Mouse (Mus musculus) kidney, embryonic 16.5 days (tissue): ENCODE measurements around the gene Fam122c. TPM values are rescaled to one million over a fixed set of nuclear protein-coding genes. Genes with fewer than 3 reads are reported as not detected.
A peak's percentile ranks its signal among the peaks of the same experiment; 100 is the strongest.

Experiments used
- ATAC-seq: fragments of 200-750 bp; cut with Nextera tagmentation; 2 replicates; pipeline ENCODE4 v1.8.0; 2017; ENCODE audit warnings: moderate TSS enrichment; ENCODE audit not compliant: low FRiP score, low TSS enrichment
- H3K27ac ChIP-seq: fragments of 300-500 bp; sonication (generic); 2 replicates; pipeline ENCODE4 v1.5.1; 2014; ENCODE audit warnings: low read length
- H3K27me3 ChIP-seq: fragments of 300-500 bp; sonication (generic); 2 replicates; pipeline ENCODE4 v1.6.1; 2014; ENCODE audit warnings: low read length, control low read depth, mixed read lengths; ENCODE audit not compliant: insufficient read depth
- H3K36me3 ChIP-seq: fragments of 300-500 bp; sonication (generic); 2 replicates; pipeline ENCODE4 v1.6.1; 2014; ENCODE audit warnings: low read length, control low read depth, mixed read lengths; ENCODE audit not compliant: insufficient read depth
- H3K4me1 ChIP-seq: fragments of 300-500 bp; sonication (generic); 2 replicates; pipeline ENCODE4 v1.6.1; 2014; ENCODE audit warnings: low read length, control low read depth, mixed read lengths; ENCODE audit not compliant: insufficient read depth
- H3K4me2 ChIP-seq: fragments of 300-500 bp; sonication (generic); replicated peaks from 2 replicates; pipeline ENCODE4 v1.6.1; 2014; ENCODE audit warnings: low read depth, low read length
- H3K4me3 ChIP-seq: fragments of 300-500 bp; sonication (generic); 2 replicates; pipeline ENCODE4 v1.5.1; 2014; ENCODE audit warnings: mild to moderate bottlenecking, low read length
- H3K9ac ChIP-seq: fragments of 300-500 bp; sonication (generic); replicated peaks from 2 replicates; pipeline ENCODE4 v1.6.1; 2014; ENCODE audit warnings: low read length
- H3K9me3 ChIP-seq: fragments of 300-500 bp; sonication (generic); 2 replicates; pipeline ENCODE4 v1.6.1; 2016; ENCODE audit warnings: low read length, control low read depth
- WGBS: fragments of 180-500 bp; shearing (Covaris S2); extraction: QIAGEN DNeasy Blood & Tissue Kit; methylation state at CpG from one replicate; pipeline ENCODE4 v1.1.7; 2014; 5-methylcytosine and 5-hydroxymethylcytosine counted together
- polyA plus RNA-seq: library from polyadenylated mRNA; unstranded; fragments of >200 nt; fragmentation: Nextera tagmentation; extraction: Ambion mirVana; gene quantifications from 2 replicates; pipeline ENCODE4 v1.2.1, GENCODE M21; 2015

The Fam122c gene
- polyA plus RNA-seq, 1 experiment from 2014 or later = not detected

- H3K36me3 ChIP-seq = no peaks in the 10 kb centered on the region
- H3K9ac ChIP-seq = no peak overlapping the region
- ATAC-seq = no peak
- H3K4me2 ChIP-seq = no peak overlapping the region
- H3K27me3 ChIP-seq = no peaks in the 10 kb centered on the region
- H3K4me3 ChIP-seq = no peak overlapping the region
- 69% methylated on average over 7 of the region's 7 CpGs for WGBS
- no peaks in the 10 kb centered on the region for H3K4me1 ChIP-seq
- H3K9me3 ChIP-seq = no peaks in the 10 kb centered on the region
- no peak overlapping the region for H3K27ac ChIP-seq
These were observed 91.6 kb downstream of the Fam122c start for GRCm38 (mm10) chrX:53364668-53365383.

DNA sequence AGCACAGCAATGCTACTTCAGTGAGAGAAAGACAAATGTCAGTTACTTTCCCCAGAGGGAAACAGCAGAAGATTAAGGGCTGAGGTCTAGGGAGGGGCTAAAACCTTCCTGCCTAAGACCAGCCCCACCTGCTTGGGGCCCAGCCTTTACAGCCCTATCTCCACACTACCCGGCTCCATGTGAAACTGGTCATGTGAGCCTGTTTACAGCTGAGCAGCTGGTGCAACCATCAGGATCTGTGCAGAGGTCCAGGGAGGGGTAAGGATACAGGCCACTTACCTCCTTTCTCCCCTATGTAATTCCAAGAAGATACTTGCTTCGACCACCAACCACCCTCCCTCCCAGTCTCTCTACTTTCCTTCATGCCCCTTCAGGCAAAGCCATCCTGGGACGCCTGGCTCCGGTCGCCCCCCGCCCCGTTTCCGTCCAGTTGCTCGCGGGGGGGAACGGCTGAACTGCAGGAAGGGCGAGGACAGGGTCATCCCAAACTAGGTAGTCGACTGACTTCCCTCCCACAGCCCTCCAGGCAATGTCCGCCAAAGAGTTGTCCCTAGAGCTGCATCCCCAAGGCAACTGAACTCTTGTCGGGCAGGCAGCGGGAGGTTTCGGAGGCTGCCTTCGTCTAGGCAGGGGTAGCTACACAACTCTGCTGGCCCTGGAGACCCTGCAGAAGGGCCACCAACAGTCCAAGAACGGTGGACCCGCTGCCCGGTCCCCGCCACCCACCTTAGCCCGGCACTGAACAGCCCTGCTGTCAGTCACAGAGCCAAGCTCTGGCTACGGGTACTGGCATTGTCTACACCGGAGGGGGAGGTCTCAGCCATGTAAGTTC, 96.5 kb downstream of the Fam122c start:
- no peaks in the 10 kb centered on the region for H3K27me3 ChIP-seq
- H3K4me3 ChIP-seq = peak overlapping the region; percentile 68
- 22% methylated on average over 25 of the region's 25 CpGs for WGBS
- no peaks in the 10 kb centered on the region for H3K9me3 ChIP-seq
- peak overlapping the region; percentile 62 for H3K4me2 ChIP-seq
- no peaks in the 10 kb centered on the region for H3K36me3 ChIP-seq
- H3K27ac ChIP-seq = peak overlapping the region; percentile 81
- H3K9ac ChIP-seq = peak overlapping the region; percentile 72
- ATAC-seq = peak; percentile 87
- no peaks in the 10 kb centered on the region for H3K4me1 ChIP-seq

DNA sequence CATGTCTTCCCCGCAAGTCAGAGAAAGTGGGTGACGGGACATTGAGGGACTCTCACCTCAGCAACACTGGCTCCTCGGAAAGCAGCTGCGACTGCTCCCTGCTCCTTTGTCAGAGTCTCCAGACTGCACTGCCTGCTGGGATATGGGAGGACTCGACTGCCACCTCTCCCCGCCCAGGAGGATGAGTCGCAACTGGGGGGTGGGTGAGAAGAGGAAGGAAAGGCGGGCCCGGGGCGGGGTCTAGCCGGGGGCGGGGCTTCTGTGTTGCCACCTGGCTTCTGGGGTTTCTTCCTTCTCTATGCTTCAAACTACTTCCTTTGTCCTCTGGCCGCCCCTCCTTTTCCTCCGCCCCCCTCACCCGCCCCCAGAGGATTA, 97.1 kb downstream of the Fam122c start, which contains the start of gene Mospd1:
Gene Mospd1, minus strand, starts transcription at position 137 of the 375 bp plus-strand sequence.
- Histone ChIP-seq H3K36me3 (no peaks in the 10 kb centered on the region), H3K9me3 (no peaks in the 10 kb centered on the region), H3K9ac (peak within 1 kb of the TSS; percentile 72), H3K4me2 (peak within 1 kb of the TSS; percentile 62), H3K27ac (peak within 1 kb of the TSS; percentile 81), H3K4me3 (peak within 1 kb of the TSS; percentile 68), H3K4me1 (no peaks in the 10 kb centered on the region), H3K27me3 (no peaks in the 10 kb centered on the region)
- WGBS = 13% methylated on average over 13 of the region's 15 CpGs
- ATAC-seq = peak; percentile 97

Other genes starting within 250 kb of the Fam122c start
- gene Plac1, start 33.3 kb upstream of the Fam122c start, polyA plus RNA-seq = 5.3 and 5.8 TPM in 2 replicates
- 9.4 and 9.9 TPM in 2 replicates for gene Fam122b, start 3.6 kb upstream of the Fam122c start, polyA plus RNA-seq
- 40.2 and 40.4 TPM in 2 replicates for gene Mospd1, start 97.1 kb downstream of the Fam122c start, polyA plus RNA-seq
- 0.37 TPM in 1 of 2 replicates, not detected in the other for gene Etd, start 161.5 kb downstream of the Fam122c start, polyA plus RNA-seq